Mouse (Mus musculus) forebrain, embryonic 12.5 days (tissue): Measurements from ENCODE around the gene Zfp385a. TPM values are rescaled to one million over a fixed set of nuclear protein-coding genes. Genes with fewer than 3 reads are reported as not detected.
A peak's percentile ranks its signal among the peaks of the same experiment; 100 is the strongest.

Source experiments
- ATAC-seq: fragments of 200-750 bp; cut with Nextera tagmentation; 2 replicates; pipeline ENCODE4 v1.8.0; 2017; ENCODE audit warnings: moderate TSS enrichment; ENCODE audit not compliant: low FRiP score
- H3K27ac ChIP-seq: fragments of 300-500 bp; sonication (generic); 2 replicates; pipeline ENCODE4 v1.5.1; 2016; ENCODE audit warnings: mild to moderate bottlenecking
- H3K27me3 ChIP-seq: fragments of 300-500 bp; sonication (generic); 2 replicates; pipeline ENCODE4 v1.6.1; 2016; ENCODE audit warnings: mild to moderate bottlenecking
- H3K36me3 ChIP-seq: fragments of 300-500 bp; sonication (generic); replicated peaks from 2 replicates; pipeline ENCODE4 v1.6.1; 2016; ENCODE audit warnings: mild to moderate bottlenecking
- H3K4me1 ChIP-seq: fragments of 300-500 bp; sonication (generic); 2 replicates; pipeline ENCODE4 v1.6.1; 2016
- H3K4me2 ChIP-seq: fragments of 300-500 bp; sonication (generic); 2 replicates; pipeline ENCODE4 v1.6.1; 2016; ENCODE audit warnings: mild to moderate bottlenecking, moderate library complexity
- H3K4me3 ChIP-seq: fragments of 300-500 bp; sonication (generic); replicated peaks from 2 replicates; pipeline ENCODE4 v1.5.1; 2016; ENCODE audit warnings: mild to moderate bottlenecking
- H3K9ac ChIP-seq: fragments of 300-500 bp; sonication (generic); 2 replicates; pipeline ENCODE4 v1.6.1; 2016; ENCODE audit warnings: mild to moderate bottlenecking
- H3K9me3 ChIP-seq: fragments of 300-500 bp; sonication (generic); 2 replicates; pipeline ENCODE4 v1.6.1; 2016
- WGBS: fragments of 180-500 bp; shearing (Covaris S2); methylation state at CpG from one replicate; pipeline ENCODE4 v1.1.7; 2016; 5-methylcytosine and 5-hydroxymethylcytosine counted together
- polyA plus RNA-seq: library from polyadenylated mRNA; unstranded; fragments of >200 nt; fragmentation: Nextera tagmentation; extraction: Ambion mirVana; gene quantifications from 2 replicates; pipeline ENCODE4 v1.2.1, GENCODE M21; 2016

Gene Zfp385a
- polyA plus RNA-seq, 1 experiment from 2014 or later: 16.1 TPM

DNA sequence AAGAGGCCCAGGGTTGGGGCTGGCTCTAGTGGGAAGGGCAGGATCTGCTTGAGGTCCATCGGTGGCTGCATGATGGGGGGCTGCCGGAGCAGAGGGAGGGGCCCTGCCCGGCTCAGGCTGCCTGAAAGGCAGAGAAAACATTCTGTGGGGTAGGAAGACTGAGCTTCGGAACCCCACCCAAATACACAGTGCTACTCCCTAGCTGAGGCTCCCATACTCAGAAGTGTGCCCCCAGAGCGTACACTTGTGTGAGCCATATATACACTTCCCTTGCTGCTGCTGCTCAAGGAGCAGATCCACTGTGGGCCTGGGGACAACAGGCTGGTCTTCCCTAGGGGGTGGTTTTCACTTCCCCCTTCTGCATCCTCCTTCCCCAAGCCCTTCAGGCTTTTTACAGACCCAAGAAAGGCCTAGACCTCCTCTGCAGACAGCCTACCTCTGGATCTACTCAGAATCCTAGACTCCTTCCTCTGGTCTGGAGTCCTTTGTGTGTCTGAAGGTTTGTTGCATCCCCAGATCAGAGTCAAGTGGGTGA is 6.7 kb downstream of the Zfp385a start:
- ATAC-seq: no peak
- H3K9ac ChIP-seq: no peak overlapping the region
- H3K27me3 ChIP-seq: peaks cover 31% of the 10 kb centered on the region
- WGBS: 56% methylated on average over 5 of the region's 5 CpGs
- H3K27ac ChIP-seq: no peak overlapping the region
- H3K4me1 ChIP-seq: peaks cover 44% of the 10 kb centered on the region
- no peaks in the 10 kb centered on the region for H3K36me3 ChIP-seq
- 0 out of 2 replicates have a peak overlapping the region, but pooled peaks have one; percentile 8 for H3K4me2 ChIP-seq
- H3K9me3 ChIP-seq: no peaks in the 10 kb centered on the region
- H3K4me3 ChIP-seq: no peak overlapping the region

DNA sequence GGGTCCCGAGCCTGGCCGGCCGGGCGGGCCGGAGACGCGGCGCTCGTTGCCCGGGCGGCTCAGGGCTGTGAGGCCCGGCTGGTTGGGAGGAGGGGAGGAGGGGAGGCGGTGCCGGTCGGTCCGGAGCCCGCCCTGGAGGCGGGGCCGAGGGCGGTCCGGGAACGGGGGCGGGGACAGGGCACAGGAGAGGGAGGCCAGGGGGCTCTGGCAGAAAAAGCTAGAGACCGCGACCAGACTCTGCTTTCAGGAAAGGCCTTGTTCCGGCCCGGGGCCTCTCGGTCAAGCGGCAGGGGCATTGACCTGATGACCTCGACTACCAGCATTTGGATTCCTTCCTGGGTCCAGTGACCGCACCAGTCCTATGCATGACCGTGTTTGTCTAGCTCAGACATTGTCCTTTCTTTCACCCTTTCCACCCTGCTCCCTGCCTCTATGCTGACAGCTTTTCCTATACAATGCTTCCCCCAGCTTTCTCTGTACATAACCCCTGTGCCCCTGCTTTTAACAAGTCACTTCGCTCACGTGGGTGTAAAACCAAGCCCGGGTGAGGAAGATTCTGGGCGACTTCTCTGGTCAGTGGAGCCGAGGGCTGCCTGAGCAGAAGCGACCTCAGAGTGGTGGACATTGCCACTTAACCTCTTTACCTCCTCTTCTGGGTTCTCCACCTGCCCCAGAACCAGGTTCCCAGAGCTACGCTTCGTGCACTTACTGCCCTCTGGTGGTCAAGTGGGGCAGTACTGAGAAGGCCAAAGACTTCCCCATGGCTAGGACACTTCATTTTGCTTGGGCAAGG is 16.2 kb downstream of the Zfp385a start:
- WGBS: 1% methylated on average over 37 of the region's 40 CpGs
- ATAC-seq: peak; percentile 97

DNA sequence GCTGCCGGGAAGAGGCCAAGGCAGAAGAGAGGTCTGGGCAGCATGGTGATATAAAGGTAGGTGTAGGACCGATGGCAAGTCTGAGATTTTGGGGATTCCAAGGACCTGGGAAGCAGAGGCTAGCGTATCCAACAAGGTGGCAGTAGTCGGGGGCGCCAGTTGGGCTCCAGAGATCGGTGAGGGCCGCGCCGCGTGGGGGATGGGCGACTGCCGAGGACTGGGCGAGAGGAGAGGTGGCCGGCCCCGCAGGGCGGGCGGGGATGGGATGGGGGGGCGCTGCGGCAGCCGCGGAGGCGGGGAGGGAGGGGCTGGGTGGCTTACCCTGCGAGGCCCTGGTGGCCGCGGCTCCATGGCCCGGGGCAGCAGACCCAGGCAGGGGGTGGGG is 16.8 kb downstream of the Zfp385a start:
- H3K4me3 ChIP-seq: peak overlapping the region; percentile 79
- H3K4me2 ChIP-seq: peak overlapping the region; percentile 80
- peak; percentile 81 for ATAC-seq
- H3K36me3 ChIP-seq: peaks cover 15% of the 10 kb centered on the region
- peaks cover 33% of the 10 kb centered on the region for H3K4me1 ChIP-seq
- H3K9ac ChIP-seq: peak overlapping the region; percentile 83
- H3K27me3 ChIP-seq: no peaks in the 10 kb centered on the region
- H3K9me3 ChIP-seq: no peaks in the 10 kb centered on the region
- H3K27ac ChIP-seq: peak overlapping the region; percentile 73
- under 1% methylated on average over 24 of the region's 26 CpGs for WGBS

More for the DNA sequence above, 16.2 kb downstream of the Zfp385a start:
- H3K9me3 ChIP-seq: no peaks in the 10 kb centered on the region
- H3K4me2 ChIP-seq: peak overlapping the region; percentile 80
- H3K9ac ChIP-seq: peak overlapping the region; percentile 83
- peaks cover 33% of the 10 kb centered on the region for H3K4me1 ChIP-seq
- H3K4me3 ChIP-seq: peak overlapping the region; percentile 79
- peaks cover 9% of the 10 kb centered on the region for H3K36me3 ChIP-seq
- no peaks in the 10 kb centered on the region for H3K27me3 ChIP-seq
- H3K27ac ChIP-seq: peak overlapping the region; percentile 73

DNA sequence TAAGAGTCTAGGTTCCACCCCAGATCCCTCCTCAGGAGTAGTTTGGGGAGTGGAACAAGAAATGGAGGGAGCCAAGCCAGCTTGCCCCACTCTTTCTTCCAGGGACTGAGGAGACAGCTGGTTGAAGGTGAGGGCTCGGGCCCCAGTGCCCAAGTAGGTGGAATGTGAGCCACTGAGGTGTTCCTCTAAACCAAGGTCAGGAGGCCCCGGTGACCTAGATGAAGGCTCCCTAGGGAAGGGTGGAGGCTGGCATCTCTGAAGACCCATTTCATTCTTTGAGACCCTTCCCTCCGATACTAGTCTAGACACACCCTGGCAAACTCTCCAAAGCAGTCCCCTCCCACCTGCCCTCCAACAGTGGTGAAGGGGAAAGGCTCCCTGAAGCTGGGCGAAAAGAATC is 17.5 kb downstream of the Zfp385a start:
- Histone ChIP-seq H3K9ac (peak overlapping the region; percentile 83), H3K4me2 (peak overlapping the region; percentile 80), H3K27me3 (no peaks in the 10 kb centered on the region), H3K4me3 (peak overlapping the region; percentile 79), H3K9me3 (no peaks in the 10 kb centered on the region), H3K36me3 (peaks cover 22% of the 10 kb centered on the region), H3K4me1 (peaks cover 33% of the 10 kb centered on the region), H3K27ac (0 out of 2 replicates have a peak overlapping the region, but pooled peaks have one; percentile 73)
- no peak for ATAC-seq
- WGBS: 42% methylated on average over 4 of the region's 4 CpGs

DNA sequence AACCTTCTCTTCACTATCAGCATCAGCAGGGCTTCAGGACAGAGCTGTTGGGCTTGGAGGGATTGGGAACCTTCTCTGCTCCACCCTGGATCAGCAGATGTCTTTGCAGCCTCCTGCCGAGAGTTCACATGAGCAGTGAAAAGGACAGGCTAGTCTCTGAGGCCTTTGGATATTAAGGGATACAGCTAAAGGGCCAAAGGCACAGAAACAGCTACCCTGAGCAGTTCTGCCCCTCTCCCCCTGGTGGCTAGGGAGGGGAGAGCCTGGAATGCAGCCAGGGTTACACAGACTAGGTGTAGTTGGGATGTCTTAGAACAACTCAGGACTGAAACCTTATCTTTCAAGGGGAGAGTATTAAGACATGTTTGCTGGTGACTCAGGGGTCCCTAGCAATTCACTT is 18.8 kb downstream of the Zfp385a start:
- Histone ChIP-seq H3K4me1 (peaks cover 33% of the 10 kb centered on the region), H3K9me3 (no peaks in the 10 kb centered on the region), H3K4me2 (no peak overlapping the region), H3K36me3 (peaks cover 35% of the 10 kb centered on the region), H3K27ac (no peak overlapping the region), H3K27me3 (no peaks in the 10 kb centered on the region), H3K4me3 (no peak overlapping the region), H3K9ac (no peak overlapping the region)
- 67% methylated on average over 1 of the region's 1 CpGs for WGBS
- ATAC-seq: no peak

DNA sequence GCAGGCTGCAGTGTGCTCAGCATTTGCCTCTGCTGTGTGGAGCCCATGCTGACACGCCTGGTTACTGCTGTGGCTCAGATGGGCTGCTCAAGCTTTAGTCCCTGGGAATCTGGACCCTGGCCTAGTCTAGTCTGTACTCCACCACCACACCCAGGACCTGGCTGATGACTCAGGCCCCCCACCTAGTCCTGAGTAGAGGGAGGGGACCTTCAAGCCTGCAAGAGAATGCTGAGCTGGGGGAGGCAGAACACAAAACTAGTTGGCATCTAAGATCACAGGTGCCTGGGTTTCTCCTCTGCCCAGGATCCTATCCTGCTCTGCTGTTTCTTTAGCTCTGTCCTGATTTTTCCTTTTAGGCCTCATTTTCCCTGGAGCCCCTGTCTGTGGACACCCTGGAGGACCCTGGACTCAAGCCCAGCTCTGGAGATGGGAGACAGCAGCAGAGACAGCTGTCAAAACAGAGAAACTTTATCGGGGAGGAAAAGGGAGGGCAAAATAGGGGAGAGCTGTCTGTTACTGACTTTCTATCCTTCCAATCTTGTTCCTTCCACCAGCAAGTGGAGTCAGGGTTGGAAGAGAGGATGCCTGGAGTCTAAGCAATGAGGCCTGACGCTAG is 21.6 kb downstream of the Zfp385a start:
- WGBS: 77% methylated on average over 3 of the region's 3 CpGs
- no peak overlapping the region for H3K4me3 ChIP-seq
- no peak overlapping the region for H3K4me2 ChIP-seq
- H3K36me3 ChIP-seq: peaks cover 40% of the 10 kb centered on the region
- no peak overlapping the region for H3K9ac ChIP-seq
- peaks cover 7% of the 10 kb centered on the region; the same call in 1 of the 2 replicates for H3K27me3 ChIP-seq
- no peaks in the 10 kb centered on the region for H3K9me3 ChIP-seq
- ATAC-seq: no peak
- peaks cover 49% of the 10 kb centered on the region for H3K4me1 ChIP-seq
- H3K27ac ChIP-seq: no peak overlapping the region

DNA sequence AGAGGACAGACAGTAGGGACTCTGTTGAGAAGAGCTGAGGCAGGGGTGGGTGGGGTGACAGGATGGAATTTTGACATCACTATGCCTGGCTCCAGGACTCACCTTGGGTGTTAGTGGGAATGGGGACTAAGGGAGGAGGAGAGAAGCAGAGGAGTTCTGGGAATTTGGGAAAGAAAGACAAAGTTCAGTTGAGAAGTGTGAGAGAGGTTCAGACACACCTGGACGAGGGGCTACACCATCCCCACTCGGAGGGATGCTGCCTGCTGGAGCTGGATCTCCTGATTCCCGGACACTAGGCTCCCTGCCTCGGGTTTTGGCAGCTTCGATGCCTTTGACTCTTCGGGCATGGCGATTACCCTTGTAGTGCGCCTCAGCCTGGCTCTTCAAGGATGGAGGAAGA is 22.2 kb downstream of the Zfp385a start:
- Histone ChIP-seq H3K36me3 (peaks cover 40% of the 10 kb centered on the region), H3K9me3 (no peaks in the 10 kb centered on the region), H3K27me3 (peaks cover 7% of the 10 kb centered on the region; the same call in 1 of the 2 replicates), H3K9ac (0 out of 2 replicates have a peak overlapping the region, but pooled peaks have one; percentile 1), H3K4me2 (no peak overlapping the region), H3K4me1 (peaks cover 52% of the 10 kb centered on the region), H3K27ac (no peak overlapping the region), H3K4me3 (no peak overlapping the region)
- no peak for ATAC-seq
- 87% methylated on average over 8 of the region's 8 CpGs for WGBS

DNA sequence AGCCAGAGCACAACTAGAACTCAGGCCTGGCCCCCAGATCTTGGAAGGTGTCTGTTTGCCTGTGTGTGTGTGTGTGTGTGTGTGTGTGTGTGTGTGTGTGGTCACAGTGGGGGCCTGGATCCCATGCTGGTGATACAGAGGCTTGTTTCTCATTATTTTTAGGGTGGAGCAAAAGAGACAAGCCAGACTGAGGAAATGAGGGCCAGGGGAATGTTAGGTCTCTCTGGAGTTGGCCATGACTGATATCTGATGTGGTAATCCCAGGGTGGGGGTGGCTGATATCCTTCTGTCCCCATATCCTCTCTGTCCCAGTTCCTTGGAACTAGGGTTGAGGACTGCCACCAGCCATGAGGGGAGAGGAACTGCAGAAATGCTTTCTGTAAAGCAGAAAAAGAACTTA is 22.8 kb downstream of the Zfp385a start:
- H3K4me1 ChIP-seq: peaks cover 46% of the 10 kb centered on the region
- no peak for ATAC-seq

DNA sequence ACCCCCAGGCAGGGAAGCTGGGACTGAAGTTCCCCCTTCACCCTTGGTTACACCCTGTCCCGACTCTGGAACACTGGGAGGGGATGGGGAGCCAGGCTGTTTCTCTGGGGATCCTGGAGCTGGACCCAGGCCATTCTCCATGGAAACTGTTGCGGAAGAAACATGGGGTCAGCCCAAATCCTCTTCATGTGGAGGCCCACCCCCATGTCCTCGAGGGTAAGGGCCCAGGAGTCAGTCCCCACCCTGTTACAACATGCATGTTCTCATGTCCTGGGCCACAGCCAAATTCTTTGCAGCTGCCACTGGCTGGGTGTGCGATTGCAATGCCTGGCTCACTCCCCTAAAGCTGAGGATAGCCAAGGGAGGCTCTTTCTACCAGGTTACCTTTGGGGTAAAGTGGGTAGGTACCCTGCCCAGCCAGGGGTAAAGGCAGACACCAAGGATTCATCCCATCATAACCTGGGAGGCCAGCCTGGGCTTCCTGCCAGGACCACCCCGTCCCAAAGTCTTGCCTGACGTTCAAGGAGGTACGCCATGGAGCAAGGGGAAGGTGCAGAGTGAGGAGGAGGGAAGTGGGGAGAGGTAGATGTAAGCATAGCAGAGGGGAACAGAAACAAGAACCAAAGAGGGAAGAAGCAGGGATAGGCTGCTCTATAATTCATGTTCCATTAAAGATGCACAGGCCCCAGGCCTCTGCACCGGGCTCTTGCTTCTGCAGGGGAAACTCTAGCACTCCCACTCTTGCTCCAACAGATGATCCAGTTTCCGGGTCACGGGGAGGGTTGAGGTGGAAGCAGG is 23.7 kb downstream of the Zfp385a start:
- Histone ChIP-seq H3K36me3 (peaks cover 40% of the 10 kb centered on the region), H3K27ac (no peak overlapping the region), H3K4me3 (no peak overlapping the region), H3K9me3 (no peaks in the 10 kb centered on the region), H3K4me2 (no peak overlapping the region), H3K27me3 (peaks cover 7% of the 10 kb centered on the region; the same call in 1 of the 2 replicates), H3K4me1 (peaks cover 36% of the 10 kb centered on the region), H3K9ac (no peak overlapping the region)
- 85% methylated on average over 10 of the region's 10 CpGs for WGBS
- no peak for ATAC-seq

More for the DNA sequence above, 22.8 kb downstream of the Zfp385a start:
- Histone ChIP-seq H3K4me2 (no peak overlapping the region), H3K36me3 (peaks cover 40% of the 10 kb centered on the region), H3K9me3 (no peaks in the 10 kb centered on the region), H3K27me3 (peaks cover 7% of the 10 kb centered on the region; the same call in 1 of the 2 replicates), H3K9ac (0 out of 2 replicates have a peak overlapping the region, but pooled peaks have one; percentile 1), H3K4me3 (no peak overlapping the region), H3K27ac (no peak overlapping the region)

DNA sequence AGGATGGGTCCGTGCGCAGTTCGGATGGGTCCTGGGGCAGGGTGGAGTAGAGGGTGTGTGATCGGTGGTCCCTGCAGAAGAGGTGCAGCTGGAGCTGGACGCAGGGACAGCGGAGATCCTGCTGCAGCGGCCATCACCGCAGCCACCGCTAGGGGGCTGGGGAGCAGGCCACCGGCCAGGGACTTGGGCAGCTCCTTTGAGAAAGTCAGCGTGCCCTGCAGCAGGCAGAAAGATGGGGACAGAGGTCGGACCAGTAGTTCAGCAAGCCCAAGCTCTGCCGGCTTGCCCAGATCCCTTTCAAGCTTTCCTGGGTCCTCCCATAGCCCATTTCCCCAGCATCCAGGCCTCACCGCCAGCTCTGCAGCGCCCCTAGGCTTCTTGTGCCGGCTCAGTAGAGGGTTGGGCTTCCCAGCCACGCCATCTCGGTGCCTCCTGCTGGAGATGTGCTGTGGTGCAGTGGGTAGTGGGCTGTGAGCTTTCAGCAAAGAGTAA is 24.8 kb downstream of the Zfp385a start:
- peak overlapping the region; percentile 2; the same call in 1 of the 2 replicates for H3K27ac ChIP-seq
- peak overlapping the region; percentile 52; the same call in 1 of the 2 replicates for H3K9ac ChIP-seq
- 4% methylated on average over 18 of the region's 18 CpGs for WGBS
- ATAC-seq: peak; percentile 79
- H3K4me2 ChIP-seq: peak overlapping the region; percentile 57
- H3K9me3 ChIP-seq: no peaks in the 10 kb centered on the region
- peak overlapping the region; percentile 23 for H3K4me3 ChIP-seq
- peaks cover 9% of the 10 kb centered on the region; the same call in 1 of the 2 replicates for H3K27me3 ChIP-seq
- peaks cover 30% of the 10 kb centered on the region for H3K4me1 ChIP-seq
- peaks cover 37% of the 10 kb centered on the region for H3K36me3 ChIP-seq

DNA sequence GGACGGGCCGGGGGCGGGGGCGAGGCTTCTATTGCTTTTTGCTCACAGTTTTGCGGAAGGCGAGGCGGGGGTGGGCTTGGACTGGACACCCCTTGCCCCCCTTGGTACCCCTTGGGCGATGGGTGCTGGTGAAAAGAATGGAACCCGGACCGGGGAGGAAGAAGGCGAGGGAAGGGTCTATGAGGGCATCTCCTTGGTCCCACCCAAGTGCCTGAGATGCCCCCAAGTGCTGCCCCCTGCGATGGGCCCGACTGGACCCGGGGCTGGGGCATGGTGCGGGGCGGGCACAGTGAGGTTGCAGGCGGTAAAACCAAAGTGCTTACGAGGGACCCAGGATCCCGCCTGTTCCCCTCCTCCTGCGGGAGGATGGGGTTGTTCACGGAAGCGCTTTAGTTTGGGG is 25.7 kb downstream of the Zfp385a start:
- Histone ChIP-seq H3K9ac (peak overlapping the region; percentile 52; the same call in 1 of the 2 replicates), H3K4me1 (peaks cover 30% of the 10 kb centered on the region), H3K36me3 (peaks cover 34% of the 10 kb centered on the region), H3K27me3 (peaks cover 17% of the 10 kb centered on the region), H3K4me3 (no peak overlapping the region), H3K27ac (peak overlapping the region; percentile 33; the same call in 1 of the 2 replicates), H3K9me3 (no peaks in the 10 kb centered on the region), H3K4me2 (peak overlapping the region; percentile 57)
- 38% methylated on average over 21 of the region's 22 CpGs for WGBS
- ATAC-seq: no peak
